Mouse (Mus musculus) liver, embryonic 11.5 days (tissue): ENCODE data around the gene Hist1h2bm. TPM values are rescaled to one million over a fixed set of nuclear protein-coding genes. Genes with fewer than 3 reads are reported as not detected.
"Not testable (repeated sequence)": the region's sequence is repeated elsewhere in the genome, so short reads cannot be mapped to it uniquely, and the experiment has no call there.

ENCODE experiments used
- ATAC-seq: fragments of 200-750 bp; cut with Nextera tagmentation; replicated peaks from 2 replicates; pipeline ENCODE4 v1.8.0; 2017; ENCODE audit warnings: moderate number of reproducible peaks, mild to moderate bottlenecking, moderate TSS enrichment, moderate library complexity; ENCODE audit not compliant: low FRiP score
- DNase-seq: peaks from one replicate; pipeline ENCODE4 v3.0.0-alpha.2; 2017; ENCODE audit warnings: low spot score
- H3K27ac ChIP-seq: fragments of 300-500 bp; sonication (generic); 2 replicates; pipeline ENCODE4 v1.5.1; 2014; ENCODE audit warnings: mild to moderate bottlenecking, low read depth, low read length, control low read depth
- H3K27me3 ChIP-seq: fragments of 300-500 bp; sonication (generic); replicated peaks from 2 replicates; pipeline ENCODE4 v1.6.1; 2014; ENCODE audit warnings: low read length, mixed read lengths; ENCODE audit not compliant: control insufficient read depth, insufficient read depth
- H3K36me3 ChIP-seq: fragments of 300-500 bp; sonication (generic); 2 replicates; pipeline ENCODE4 v1.6.1; 2014; ENCODE audit warnings: mild to moderate bottlenecking, low read length, moderate library complexity, mixed read lengths; ENCODE audit not compliant: control insufficient read depth, insufficient read depth
- H3K4me1 ChIP-seq: fragments of 300-500 bp; sonication (generic); replicated peaks from 2 replicates; pipeline ENCODE4 v1.6.1; 2014; ENCODE audit warnings: low read length, mixed read lengths; ENCODE audit not compliant: control insufficient read depth, insufficient read depth
- H3K4me2 ChIP-seq: fragments of 300-500 bp; sonication (generic); 2 replicates; pipeline ENCODE4 v1.6.1; 2014; ENCODE audit warnings: mild to moderate bottlenecking, control low read depth, moderate library complexity
- H3K4me3 ChIP-seq: fragments of 300-500 bp; sonication (generic); 2 replicates; pipeline ENCODE4 v1.5.1; 2014; ENCODE audit warnings: low read depth, low read length, control low read depth
- H3K9ac ChIP-seq: fragments of 300-500 bp; sonication (generic); 2 replicates; pipeline ENCODE4 v1.6.1; 2014; ENCODE audit warnings: low read depth, low read length, control low read depth
- H3K9me3 ChIP-seq: fragments of 300-500 bp; sonication (generic); 2 replicates; pipeline ENCODE4 v1.6.1; 2016; ENCODE audit warnings: low read length, inconsistent platforms, mixed read lengths; ENCODE audit not compliant: control insufficient read depth
- WGBS: fragments of 180-500 bp; shearing (Covaris S2); extraction: QIAGEN DNeasy Blood & Tissue Kit; methylation state at CpG from one replicate; pipeline ENCODE4 v1.1.7; 2014; 5-methylcytosine and 5-hydroxymethylcytosine counted together
- microRNA-seq: library from miRNA; unstranded; fragments of <30 nt; microRNA quantifications from one replicate; pipeline ENCODE4, GENCODE M21; 2017; ENCODE audit warnings: borderline number of aligned reads
- polyA plus RNA-seq: library from polyadenylated mRNA; unstranded; fragments of >200 nt; fragmentation: Nextera tagmentation; extraction: Ambion mirVana; gene quantifications from 2 replicates; pipeline ENCODE4 v1.2.1, GENCODE M21; 2014

Gene Hist1h2bm
- polyA plus RNA-seq, 1 experiment from 2014 or later, result 5.1 TPM

DNA sequence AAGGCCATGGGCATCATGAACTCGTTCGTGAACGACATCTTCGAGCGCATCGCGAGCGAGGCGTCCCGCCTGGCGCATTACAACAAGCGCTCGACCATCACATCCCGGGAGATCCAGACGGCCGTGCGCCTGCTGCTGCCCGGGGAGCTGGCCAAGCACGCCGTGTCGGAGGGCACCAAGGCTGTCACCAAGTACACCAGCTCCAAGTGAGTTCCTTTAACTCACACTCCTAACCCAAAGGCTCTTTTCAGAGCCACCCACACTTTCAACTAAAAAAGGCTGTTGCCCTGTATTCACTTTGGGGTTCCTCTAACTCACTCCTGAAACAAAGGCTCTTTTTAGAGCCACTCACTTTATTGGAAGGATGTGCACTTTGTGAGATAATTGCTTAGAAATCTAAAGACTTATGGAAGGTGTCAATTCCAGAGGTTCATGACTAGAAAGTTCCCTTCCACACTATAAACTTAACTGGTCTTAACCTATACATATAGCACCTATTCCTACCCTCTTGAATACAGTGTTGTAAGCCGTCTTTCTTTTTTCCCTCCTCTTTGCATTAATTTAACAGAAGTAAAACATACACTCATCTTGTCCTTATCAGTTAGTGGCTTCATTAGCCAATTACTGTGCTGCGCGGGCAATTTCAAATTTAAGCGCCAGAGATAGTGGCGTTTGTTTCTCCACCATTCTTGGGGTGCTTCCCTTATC, 32.6 kb downstream of the Hist1h2bm start:
- DNase-seq, result peak; percentile 51
- Histone ChIP-seq H3K4me3 (peak overlapping the region; percentile 42), H3K9ac (peak overlapping the region; percentile 70), H3K27ac (peak overlapping the region; percentile 99), H3K4me2 (peak overlapping the region; percentile 59)
- not testable (repeated sequence) for H3K9me3 ChIP-seq, H3K4me1 ChIP-seq, H3K36me3 ChIP-seq, H3K27me3 ChIP-seq
- ATAC-seq, result peak; percentile 27
- 0% methylated on average over 9 of the region's 26 CpGs for WGBS

DNA sequence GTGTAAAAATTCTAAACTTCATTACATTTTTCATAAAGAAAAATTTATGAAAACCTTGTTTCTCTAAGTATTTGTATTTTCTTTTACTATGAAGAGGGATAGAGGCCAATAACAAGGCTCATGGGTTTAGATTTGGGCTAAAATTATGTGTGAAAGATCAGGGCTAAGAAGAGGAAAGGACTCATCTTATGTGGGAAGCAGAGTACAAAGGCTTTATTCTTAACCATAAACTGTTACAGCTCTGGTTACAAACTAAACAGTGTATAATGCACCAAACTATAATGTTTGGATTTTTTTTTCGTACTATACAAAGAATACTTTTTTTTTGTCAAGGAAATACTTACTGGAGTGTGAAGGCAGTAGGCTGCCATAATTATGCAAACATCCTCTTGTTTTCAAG, 33.9 kb downstream of the Hist1h2bm start:
- no peaks in the 10 kb centered on the region for H3K9me3 ChIP-seq
- ATAC-seq (no peak), DNase-seq (no peak)
- no peak overlapping the region; the same call in 1 of the 2 replicates for H3K4me3 ChIP-seq
- H3K27me3 ChIP-seq, result no peaks in the 10 kb centered on the region
- H3K4me2 ChIP-seq, result peak overlapping the region; percentile 59
- peak overlapping the region; percentile 74 for H3K27ac ChIP-seq
- H3K9ac ChIP-seq, result no peak overlapping the region
- H3K36me3 ChIP-seq, result no peaks in the 10 kb centered on the region
- WGBS, result 91% methylated on average over 1 of the region's 1 CpGs
- H3K4me1 ChIP-seq, result peaks cover 8% of the 10 kb centered on the region

Small RNA genes lying within 50 kb of the gene (microRNA-seq; reads per million reads assigned to microRNA genes)
- gene Gm44357 (not detected), gene Gm44367 (5.6 reads per million, percentile 15 among the genes with 10 or more reads in this experiment), gene Gm44454 (4.6 reads per million, percentile 11 among the genes with 10 or more reads in this experiment)

Other genes starting within 250 kb of the Hist1h2bm start
- 0.90 and 1.1 TPM in 2 replicates for gene Zkscan4, start 243.1 kb upstream of the Hist1h2bm start, polyA plus RNA-seq
- not detected in 2 replicates for gene Gm10065, start 242.6 kb upstream of the Hist1h2bm start, polyA plus RNA-seq
- gene AK157302, start 226.8 kb upstream of the Hist1h2bm start, polyA plus RNA-seq, result 0.22 and 0.42 TPM in 2 replicates
- gene Gm11273, start 220.6 kb upstream of the Hist1h2bm start, polyA plus RNA-seq, result 7.2 and 7.8 TPM in 2 replicates
- gene Zkscan8, start 190.9 kb upstream of the Hist1h2bm start, polyA plus RNA-seq, result 5.1 and 5.7 TPM in 2 replicates
- gene Olfr1366, start 179.2 kb upstream of the Hist1h2bm start, polyA plus RNA-seq, result 0.05 and 0.08 TPM in 2 replicates
- not detected in 2 replicates for gene Olfr1535, start 162.2 kb upstream of the Hist1h2bm start, polyA plus RNA-seq
- gene Olfr1364, start 140.3 kb upstream of the Hist1h2bm start, polyA plus RNA-seq, result not detected in 2 replicates
- gene Olfr1362, start 108.0 kb upstream of the Hist1h2bm start, polyA plus RNA-seq, result not detected in 2 replicates
- not detected in 2 replicates for gene Olfr11, start 79.5 kb upstream of the Hist1h2bm start, polyA plus RNA-seq
- gene Olfr1361, start 58.7 kb upstream of the Hist1h2bm start, polyA plus RNA-seq, result not detected in 2 replicates
- not detected in 2 replicates for gene Olfr1360, start 44.6 kb upstream of the Hist1h2bm start, polyA plus RNA-seq
- not detected in 2 replicates for gene Olfr1359, start 23.9 kb upstream of the Hist1h2bm start, polyA plus RNA-seq
- gene Hist1h2bl, start 5.9 kb upstream of the Hist1h2bm start, polyA plus RNA-seq, result 1.1 and 1.6 TPM in 2 replicates
- gene Hist1h2ai, start 5.6 kb upstream of the Hist1h2bm start, polyA plus RNA-seq, result 6.2 and 10.1 TPM in 2 replicates
- gene Hist1h3h, start 4.4 kb upstream of the Hist1h2bm start, polyA plus RNA-seq, result 4.5 and 6.5 TPM in 2 replicates
- gene Hist1h4j, start 13.0 kb downstream of the Hist1h2bm start, polyA plus RNA-seq, result 0.80 and 1.1 TPM in 2 replicates
- gene Hist1h4k, start 28.5 kb downstream of the Hist1h2bm start, polyA plus RNA-seq, result 2.4 and 5.1 TPM in 2 replicates
- gene Hist1h2ak, start 31.8 kb downstream of the Hist1h2bm start, polyA plus RNA-seq, result 7.6 and 7.7 TPM in 2 replicates
- gene Hist1h2bn, start 32.1 kb downstream of the Hist1h2bm start, polyA plus RNA-seq, result 1.9 and 2.0 TPM in 2 replicates
- 19.0 and 20.4 TPM in 2 replicates for gene Hist1h1b, start 58.6 kb downstream of the Hist1h2bm start, polyA plus RNA-seq
- gene Hist1h3i, start 61.3 kb downstream of the Hist1h2bm start, polyA plus RNA-seq, result 194 and 232 TPM in 2 replicates
- 5.8 and 12.6 TPM in 2 replicates for gene Hist1h2an, start 65.2 kb downstream of the Hist1h2bm start, polyA plus RNA-seq
- gene Hist1h2bp, start 65.4 kb downstream of the Hist1h2bm start, polyA plus RNA-seq, result 0.86 and 1.6 TPM in 2 replicates
- 12.7 and 19.5 TPM in 2 replicates for gene Hist1h2bq, start 88.2 kb downstream of the Hist1h2bm start, polyA plus RNA-seq
- 2.2 TPM in 1 of 2 replicates, not detected in the other for gene Hist1h2ao, start 88.4 kb downstream of the Hist1h2bm start, polyA plus RNA-seq
- gene Hist1h4m, start 89.7 kb downstream of the Hist1h2bm start, polyA plus RNA-seq, result not detected in 2 replicates
- 14.6 and 15.4 TPM in 2 replicates for gene Hist1h4n, start 110.2 kb downstream of the Hist1h2bm start, polyA plus RNA-seq
- 4,759 and 5,033 TPM in 2 replicates for gene Hist1h2ap, start 111.5 kb downstream of the Hist1h2bm start, polyA plus RNA-seq
- 12.6 and 19.7 TPM in 2 replicates for gene Hist1h2br, start 111.7 kb downstream of the Hist1h2bm start, polyA plus RNA-seq
- 5.1 and 5.9 TPM in 2 replicates for gene Zfp184, start 223.1 kb downstream of the Hist1h2bm start, polyA plus RNA-seq